Mouse (Mus musculus) G1E (cell line): Measurements from ENCODE around the gene Magi1. TPM values are rescaled to one million over a fixed set of nuclear protein-coding genes. Genes with fewer than 3 reads are reported as not detected.

Experiments used
- ATAC-seq: 2 replicates; pipeline ENCODE4 v1.8.0; 2016; ENCODE audit warnings: mild to moderate bottlenecking; ENCODE audit not compliant: insufficient number of reproducible peaks, poor library complexity, low FRiP score, severe bottlenecking; ENCODE audit errors: extremely low read depth
- DNase-seq: peaks from one replicate; pipeline ENCODE4 v3.0.0; 2012; ENCODE audit warnings: low spot score
- H3K27me3 ChIP-seq: 2 replicates; pipeline ENCODE4 v1.6.1; 2012; ENCODE audit warnings: mild to moderate bottlenecking, low read length, inconsistent platforms; ENCODE audit not compliant: insufficient read depth
- H3K36me3 ChIP-seq: replicated peaks from 2 replicates; pipeline ENCODE3; 2012; ENCODE audit warnings: mild to moderate bottlenecking, inconsistent platforms
- H3K4me1 ChIP-seq: 2 replicates; pipeline ENCODE4 v1.6.1; 2012; ENCODE audit warnings: low read depth, low read length, inconsistent platforms, mixed read lengths; ENCODE audit not compliant: insufficient read depth
- H3K4me3 ChIP-seq: 2 replicates; pipeline ENCODE4 v1.5.1; 2012; ENCODE audit warnings: low read depth, mild to moderate bottlenecking, inconsistent platforms, low read length, moderate library complexity, mixed read lengths
- H3K9me3 ChIP-seq: replicated peaks from 2 replicates; pipeline ENCODE4 v1.6.1; 2012; ENCODE audit warnings: inconsistent platforms
- CTCF ChIP-seq: IDR thresholded peaks from 2 replicates; pipeline ENCODE4 v1.5.1; 2012; ENCODE audit warnings: low read depth, low read length, inconsistent platforms, mixed read lengths
- GATA1 ChIP-seq: IDR thresholded peaks from 2 replicates; pipeline ENCODE4 v1.6.1; 2012; ENCODE audit warnings: borderline replicate concordance, low read length, inconsistent platforms, mixed read lengths
- GATA2 ChIP-seq: IDR thresholded peaks from 2 replicates; pipeline ENCODE4 v1.6.1; 2012; ENCODE audit warnings: low read depth, low read length, inconsistent platforms, borderline replicate concordance
- POLR2AphosphoS5 ChIP-seq: IDR thresholded peaks from 2 replicates; pipeline ENCODE4 v1.6.1; 2012; ENCODE audit warnings: low read depth, low read length, inconsistent platforms; ENCODE audit not compliant: insufficient replicate concordance
- TAL1 ChIP-seq: conservative IDR thresholded peaks from 2 replicates; pipeline ENCODE4 v1.6.1; 2012; ENCODE audit warnings: low read depth, low read length, inconsistent platforms, mixed read lengths
- polyA plus RNA-seq: library from polyadenylated mRNA; stranded (reverse); fragments of >175 nt; gene quantifications from 2 replicates; pipeline ENCODE4 v1.2.3, GENCODE M21; 2012
- total RNA-seq, 2 experiments: library from RNA; stranded (forward) in 1 of 2; stranded (reverse) in 1 of 2; fragments of 200-1000 nt in 1 of 2; fragments of >200 nt in 1 of 2; fragmentation: Nextera tagmentation in 1 of 2; gene quantifications; 2 replicates each; pipeline ENCODE4 v1.2.3; 2014 to 2017

Gene Magi1
- total RNA-seq (2014; fragmentation: Nextera tagmentation) (1.6 and 7.7 TPM in 2 replicates), total RNA-seq (2017) (10.0 and 11.0 TPM in 2 replicates), polyA plus RNA-seq (0.21 and 0.29 TPM in 2 replicates)

DNA sequence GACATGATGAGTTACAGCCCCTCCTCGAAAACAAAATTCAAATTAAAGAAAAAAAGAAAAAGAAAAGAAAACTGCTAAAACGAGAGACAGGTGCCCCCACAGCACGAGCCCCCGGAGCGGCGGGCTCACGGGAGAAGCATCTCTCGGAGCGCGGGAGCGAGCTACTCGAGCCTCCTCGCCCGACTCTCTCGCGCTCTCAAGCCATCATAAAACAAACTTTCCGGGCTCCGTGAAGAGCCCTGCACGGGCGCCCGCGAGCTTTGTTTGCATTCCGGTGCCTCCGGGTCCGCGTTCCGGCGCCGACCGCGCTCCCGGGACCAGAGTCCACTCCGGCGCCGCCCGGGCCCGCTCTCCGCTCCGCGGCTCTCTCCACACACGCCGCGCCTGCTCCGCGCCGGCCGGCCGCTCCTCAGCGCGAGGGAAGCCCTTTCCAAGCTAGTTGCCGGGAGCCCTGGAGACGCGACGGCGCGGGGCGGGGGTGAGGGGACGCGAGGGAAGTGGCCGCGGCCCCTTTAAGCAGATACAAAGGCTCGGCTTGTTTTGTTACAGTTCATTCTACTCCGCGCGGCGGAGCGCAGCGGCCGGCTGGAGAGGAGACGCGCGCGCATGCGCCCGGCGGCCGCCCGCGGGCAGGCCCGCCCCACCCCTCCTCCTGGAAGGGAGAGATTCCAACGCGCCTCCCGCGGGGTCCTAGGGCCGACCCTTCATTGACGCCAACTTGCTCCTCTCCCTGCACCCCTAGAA lies at the start of gene Magi1:
Gene Magi1, minus strand, starts transcription at position 600 of the 744 bp plus-strand sequence.
- H3K27me3 ChIP-seq = peaks cover 18% of the 10 kb centered on the region; the same call in 1 of the 2 replicates

DNA sequence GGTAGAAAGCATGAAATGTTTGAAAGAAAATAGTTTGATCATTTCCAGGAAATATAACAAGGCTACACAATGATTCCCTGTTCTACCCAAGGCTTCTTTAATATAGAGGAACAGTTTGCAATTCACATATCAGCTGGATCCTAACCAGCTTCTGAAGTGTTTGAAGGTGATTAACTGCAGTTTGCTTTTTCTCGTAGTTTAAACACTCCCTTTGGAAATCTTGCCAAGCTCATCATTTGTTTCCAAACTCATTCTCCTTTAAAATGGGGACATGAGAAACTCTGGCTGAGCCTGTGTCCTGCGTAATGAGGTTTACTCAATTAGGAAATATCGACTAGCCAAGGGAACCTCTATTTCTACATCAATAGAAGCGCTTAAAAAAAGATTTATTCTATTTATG lies 43.4 kb upstream of the Magi1 start:
- no peak for DNase-seq
- H3K4me1 ChIP-seq = no peaks in the 10 kb centered on the region
- no peak for ATAC-seq
- peaks cover 4% of the 10 kb centered on the region for H3K9me3 ChIP-seq
- no peak overlapping the region for H3K4me3 ChIP-seq
- H3K27me3 ChIP-seq = no peaks in the 10 kb centered on the region
- H3K36me3 ChIP-seq = no peaks in the 10 kb centered on the region
- no peak for TF ChIP-seq TAL1
- TF ChIP-seq GATA1 = no peak
- no peak for TF ChIP-seq GATA2
- TF ChIP-seq POLR2AphosphoS5 = no peak
- TF ChIP-seq CTCF = no peak

More for the DNA sequence above, at the start of gene Magi1:
- DNase-seq (peak; percentile 3), ATAC-seq (no peak)
- Histone ChIP-seq H3K4me3 (peak within 1 kb of the TSS; percentile 65), H3K9me3 (peaks cover 39% of the 10 kb centered on the region), H3K4me1 (no peaks in the 10 kb centered on the region), H3K36me3 (no peaks in the 10 kb centered on the region)
- no peak for TF ChIP-seq CTCF
- no peak for TF ChIP-seq GATA1
- TF ChIP-seq GATA2 = no peak
- no peak for TF ChIP-seq TAL1
- TF ChIP-seq POLR2AphosphoS5 = no peak

DNA sequence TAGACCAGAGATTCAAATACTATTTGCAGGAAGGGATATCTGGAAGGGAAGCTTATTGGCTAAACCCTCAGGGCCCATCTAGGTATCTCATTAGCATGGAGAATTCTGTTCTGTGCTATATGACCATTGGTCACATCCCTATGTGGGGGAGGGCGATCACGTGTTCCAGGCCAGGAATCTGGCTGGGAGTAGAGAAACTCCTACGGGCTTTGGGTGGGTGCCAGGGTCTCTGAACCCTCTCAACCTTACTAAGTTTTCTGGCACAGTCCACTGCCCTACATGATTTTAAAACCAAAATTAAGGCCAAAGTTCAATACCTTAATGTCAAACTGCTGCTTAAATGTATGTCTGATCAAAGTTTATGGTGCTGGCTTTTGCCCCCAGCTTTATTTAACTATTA lies 33.2 kb upstream of the Magi1 start:
- H3K4me3 ChIP-seq = no peak overlapping the region
- H3K27me3 ChIP-seq = no peaks in the 10 kb centered on the region
- DNase-seq (no peak), ATAC-seq (no peak)
- H3K36me3 ChIP-seq = no peaks in the 10 kb centered on the region
- H3K9me3 ChIP-seq = peaks cover 20% of the 10 kb centered on the region
- TF ChIP-seq CTCF (no peak), GATA1 (no peak), GATA2 (no peak), POLR2AphosphoS5 (no peak), TAL1 (no peak)
- peaks cover 3% of the 10 kb centered on the region; the same call in 1 of the 2 replicates for H3K4me1 ChIP-seq

DNA sequence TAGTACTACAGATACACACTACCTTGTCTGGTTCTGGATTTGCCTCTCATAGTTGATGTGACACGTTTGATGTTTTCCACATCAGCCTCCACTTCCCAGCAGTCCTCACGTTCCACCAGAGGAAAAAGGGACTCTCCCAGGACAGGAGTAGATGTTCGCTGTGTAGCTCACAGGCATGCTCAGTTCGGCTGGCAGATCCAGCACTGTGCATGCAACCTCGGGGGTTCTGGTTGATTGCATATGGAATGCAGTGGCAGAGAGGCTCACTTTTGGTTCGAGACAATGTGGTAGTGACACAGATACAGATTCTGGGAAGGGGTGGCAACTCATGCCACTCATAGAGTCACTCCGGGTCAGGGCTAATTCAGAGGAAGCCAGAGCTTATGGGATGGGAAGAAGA lies 28.6 kb upstream of the Magi1 start:
- H3K36me3 ChIP-seq = no peaks in the 10 kb centered on the region
- H3K9me3 ChIP-seq = peaks cover 13% of the 10 kb centered on the region
- H3K4me1 ChIP-seq = peaks cover 3% of the 10 kb centered on the region; the same call in 1 of the 2 replicates
- TF ChIP-seq GATA2 (no peak), TAL1 (no peak), CTCF (no peak), POLR2AphosphoS5 (no peak), GATA1 (no peak)
- ATAC-seq (no peak), DNase-seq (no peak)
- no peaks in the 10 kb centered on the region for H3K27me3 ChIP-seq
- no peak overlapping the region for H3K4me3 ChIP-seq

DNA sequence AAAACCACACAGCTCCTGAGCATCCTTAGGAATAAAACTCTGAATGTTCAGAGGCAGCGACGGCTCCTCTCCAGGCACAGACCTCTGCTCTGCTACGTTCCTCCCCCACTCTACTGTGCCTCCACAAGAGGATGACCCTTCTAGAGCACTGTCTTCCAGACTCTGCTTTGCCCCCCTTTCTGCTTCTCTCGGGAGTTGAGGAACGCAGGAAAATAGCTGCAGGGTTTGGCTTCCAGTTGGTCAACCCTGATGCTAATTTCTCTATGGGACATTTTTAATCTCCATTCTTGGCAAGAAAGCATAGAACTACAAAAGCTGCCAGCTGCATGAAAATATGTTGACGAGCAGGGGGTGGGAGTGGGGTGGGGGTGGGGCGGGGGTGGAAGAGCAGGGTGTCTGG lies 24.8 kb upstream of the Magi1 start:
- no peaks in the 10 kb centered on the region for H3K36me3 ChIP-seq
- no peak for ATAC-seq
- TF ChIP-seq GATA1 (no peak), CTCF (no peak), TAL1 (no peak), GATA2 (no peak), POLR2AphosphoS5 (no peak)
- H3K4me1 ChIP-seq = peaks cover 3% of the 10 kb centered on the region; the same call in 1 of the 2 replicates
- no peak for DNase-seq
- peaks cover 10% of the 10 kb centered on the region for H3K9me3 ChIP-seq
- H3K27me3 ChIP-seq = no peaks in the 10 kb centered on the region
- H3K4me3 ChIP-seq = no peak overlapping the region

DNA sequence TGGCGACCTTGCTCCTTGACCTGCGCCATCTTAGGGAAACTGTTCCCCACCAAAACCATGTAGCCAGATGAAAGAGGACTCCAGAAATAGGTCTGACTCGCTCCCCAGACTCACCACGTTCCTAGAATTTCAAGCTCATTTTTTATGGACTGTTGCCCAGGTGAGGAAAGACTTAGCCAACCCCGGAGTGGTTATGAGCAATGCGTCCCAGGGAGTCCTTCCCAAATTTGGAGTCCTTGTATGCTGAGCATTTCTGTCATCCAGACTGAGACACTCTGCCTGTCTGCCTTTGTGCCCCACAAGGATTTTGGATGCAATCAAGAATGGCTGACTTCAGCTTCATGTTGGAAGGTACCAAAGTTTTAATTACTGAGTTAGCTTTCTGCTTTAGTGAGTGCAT lies 19.8 kb upstream of the Magi1 start:
- TF ChIP-seq TAL1 (no peak), POLR2AphosphoS5 (no peak), GATA1 (no peak), CTCF (no peak), GATA2 (no peak)
- no peak for ATAC-seq
- Histone ChIP-seq H3K4me1 (peaks cover 8% of the 10 kb centered on the region; the same call in 1 of the 2 replicates), H3K27me3 (no peaks in the 10 kb centered on the region), H3K4me3 (no peak overlapping the region), H3K9me3 (peaks cover 5% of the 10 kb centered on the region), H3K36me3 (no peaks in the 10 kb centered on the region)
- no peak for DNase-seq
